Mouse (Mus musculus) thymus, postnatal 36 days (tissue): ENCODE results near the gene Arhgef18.

Experiments
- DNase-seq, 2 experiments: peaks; one replicate each; pipeline ENCODE4 v3.0.0; 2022; ENCODE audit warnings: mixed read lengths in 2 of 2

The Arhgef18 gene

GRCm38 (mm10) chr8:3392771-3393710 is at the start of gene Arhgef18:
Arhgef18 (plus strand) TSS chr8:3393006.
- peak in 1 of 2 experiments; percentile 21 for DNase-seq

- DNase-seq: no peak
Observed at GRCm38 (mm10) chr8:3345337-3345736, 47.5 kb upstream of the Arhgef18 start.

DNA sequence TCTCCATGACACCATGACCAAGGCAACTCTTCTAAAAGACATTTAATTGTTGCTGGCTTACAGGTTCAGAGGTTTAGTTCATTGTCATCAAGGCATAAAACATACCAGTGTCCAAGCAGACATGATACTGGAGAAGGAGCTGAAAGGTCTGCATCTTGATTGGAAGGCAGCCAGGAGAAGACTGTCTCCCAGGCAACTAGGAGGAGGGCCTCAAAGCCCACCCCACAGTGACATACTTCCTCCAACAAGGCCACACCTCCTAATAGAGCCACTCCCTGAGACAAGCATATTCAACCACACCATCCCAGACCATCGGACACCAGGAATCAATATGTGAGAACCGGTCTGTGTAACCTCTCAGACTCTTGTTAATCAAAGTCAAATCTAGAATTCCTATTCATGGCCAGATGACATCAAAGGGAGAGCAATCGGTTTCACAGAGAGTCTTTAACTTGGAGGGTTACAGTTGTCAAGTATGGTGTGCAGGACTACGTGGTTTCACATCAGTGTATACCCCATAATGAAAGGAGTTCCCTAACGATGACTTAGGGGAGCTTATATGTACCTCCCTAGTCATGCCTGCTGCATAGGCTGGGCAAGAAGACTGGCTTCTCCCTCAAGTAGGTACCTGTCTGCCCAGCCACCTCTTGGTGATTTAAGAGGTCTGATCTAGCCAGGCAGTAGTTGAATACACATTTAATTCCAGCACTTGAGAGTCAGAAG is 46.0 kb upstream of the Arhgef18 start:
- no peak for DNase-seq

DNA sequence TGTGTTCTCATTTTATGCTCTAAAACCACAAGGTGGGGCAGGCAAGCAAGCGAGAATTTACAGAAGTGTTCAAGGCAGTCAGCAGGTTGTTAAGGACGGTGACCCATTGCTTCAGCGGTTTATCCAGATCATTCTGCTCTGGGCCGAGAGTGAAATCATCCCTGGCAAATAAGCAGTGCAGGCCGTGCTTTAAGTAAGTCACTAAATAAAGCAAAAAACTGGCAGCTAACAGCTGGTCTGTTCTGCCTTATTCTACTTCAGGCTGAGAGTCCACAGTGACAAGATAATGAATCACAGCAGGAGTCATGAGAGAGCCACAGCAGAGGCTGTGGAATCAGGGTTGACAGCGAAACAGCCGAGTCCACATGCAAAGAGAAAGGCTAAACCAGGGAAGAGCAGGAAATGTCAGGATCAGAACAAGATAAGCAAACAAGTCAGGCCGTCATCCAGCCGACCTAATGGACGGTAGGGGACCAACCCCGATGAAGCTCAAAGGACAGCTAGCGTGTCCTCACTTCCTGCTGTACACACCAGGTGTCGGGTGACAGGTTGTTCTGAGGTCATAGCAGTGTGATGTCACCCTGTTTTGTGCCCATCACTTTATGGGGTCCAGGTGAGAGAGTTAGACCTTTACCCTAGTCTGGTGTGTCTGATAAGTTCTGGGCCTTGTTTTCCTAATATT is 44.5 kb upstream of the Arhgef18 start:
- DNase-seq: no peak

DNA sequence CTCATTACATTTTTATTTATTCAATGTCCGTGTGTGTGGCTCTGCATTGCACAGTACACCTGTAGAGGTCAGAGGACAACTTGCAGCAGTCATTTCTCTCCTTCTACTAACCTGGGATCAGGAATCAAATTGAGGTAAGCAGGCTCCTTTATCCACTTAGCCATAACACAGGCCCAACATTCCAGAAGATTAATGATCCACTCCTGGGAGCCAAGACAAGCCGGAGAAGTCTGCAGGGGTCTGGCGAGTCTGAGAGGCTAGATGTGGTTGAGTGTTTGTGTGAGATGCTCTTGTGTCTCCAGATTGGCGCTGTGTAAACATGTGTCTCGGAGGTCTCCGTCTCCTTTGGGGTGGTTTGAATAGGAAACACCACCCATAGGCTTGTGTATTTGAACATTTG is 42.1 kb upstream of the Arhgef18 start:
- DNase-seq: no peak

- DNase-seq: peak in 1 of 2 experiments; percentile 18
Observed at GRCm38 (mm10) chr8:3352715-3353114, 40.1 kb upstream of the Arhgef18 start.

GRCm38 (mm10) chr8:3353189-3353810 is 39.5 kb upstream of the Arhgef18 start, which contains the start of gene A430078G23Rik:
A430078G23Rik (plus strand) TSS chr8:3353415.
- peak; percentile 79 to 86 for DNase-seq

- peak; percentile 46 to 59 for DNase-seq
Observed at GRCm38 (mm10) chr8:3353811-3354442, 38.9 kb upstream of the Arhgef18 start.

DNA sequence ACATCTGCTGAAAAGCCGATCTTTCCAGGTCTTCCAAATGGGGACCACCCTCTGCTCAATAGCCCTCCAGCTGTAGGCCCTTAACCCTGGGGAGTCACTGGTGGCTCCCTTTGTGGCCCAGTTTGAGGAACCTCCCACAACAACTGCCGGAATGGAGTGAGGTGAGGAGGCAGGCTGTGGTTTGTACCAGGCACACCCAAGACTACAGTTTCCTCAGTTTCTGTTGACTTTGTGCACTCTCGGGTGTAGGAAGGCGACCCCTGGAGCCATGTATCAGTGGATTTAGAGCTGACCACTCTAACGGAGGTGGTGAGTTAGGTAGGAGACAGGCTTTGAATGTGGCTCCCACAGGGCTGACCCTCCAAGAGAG is 38.4 kb upstream of the Arhgef18 start:
- peak; percentile 76 to 82 for DNase-seq

DNA sequence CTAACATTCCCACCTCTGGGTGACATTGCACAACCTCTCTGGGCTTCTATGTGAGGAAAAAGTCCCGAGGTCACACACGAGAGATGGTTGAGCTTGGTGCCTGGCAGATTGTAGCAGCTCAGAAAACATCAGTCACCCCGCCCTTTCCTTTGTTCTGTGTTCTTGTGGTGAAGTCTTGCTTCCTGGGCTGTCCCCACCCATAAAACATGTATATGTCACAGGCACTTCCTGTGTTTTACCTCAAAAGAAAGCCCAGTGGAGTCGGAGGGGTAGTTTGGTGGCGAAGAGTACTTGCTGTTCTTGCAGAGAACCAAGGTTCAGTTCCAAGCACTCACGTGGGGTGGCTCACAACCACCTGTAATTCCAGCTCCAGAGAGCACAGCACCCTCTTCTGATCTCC is 37.2 kb upstream of the Arhgef18 start:
- DNase-seq: peak; percentile 72 to 78

DNA sequence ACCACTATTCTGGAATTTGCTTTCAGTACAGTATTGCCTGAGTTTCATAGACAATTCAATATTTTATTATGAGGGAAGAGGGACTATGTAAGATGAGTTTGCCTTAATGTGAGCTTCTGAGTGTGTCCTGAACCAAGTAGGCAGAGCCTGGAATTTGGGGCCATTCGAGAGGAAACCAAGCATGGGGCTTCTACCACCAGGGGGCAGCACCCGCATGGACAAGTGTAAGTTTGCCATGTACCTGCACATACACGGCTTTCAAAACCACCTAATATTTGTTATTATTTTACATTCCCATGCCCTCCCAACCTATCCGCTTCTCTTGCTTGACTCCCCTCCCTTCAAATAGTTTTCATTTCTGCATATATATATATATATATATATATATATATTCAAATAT is 34.7 kb upstream of the Arhgef18 start:
- DNase-seq: peak; percentile 71 to 78

GRCm38 (mm10) chr8:3367086-3367485 is 25.7 kb upstream of the Arhgef18 start:
- DNase-seq: no peak

- no peak for DNase-seq
Observed at GRCm38 (mm10) chr8:3368091-3368490, 24.7 kb upstream of the Arhgef18 start.

GRCm38 (mm10) chr8:3375748-3376147 is 17.1 kb upstream of the Arhgef18 start:
- peak; percentile 20 to 27 for DNase-seq

GRCm38 (mm10) chr8:3376641-3377274 is 16.0 kb upstream of the Arhgef18 start:
- DNase-seq: no peak

DNA sequence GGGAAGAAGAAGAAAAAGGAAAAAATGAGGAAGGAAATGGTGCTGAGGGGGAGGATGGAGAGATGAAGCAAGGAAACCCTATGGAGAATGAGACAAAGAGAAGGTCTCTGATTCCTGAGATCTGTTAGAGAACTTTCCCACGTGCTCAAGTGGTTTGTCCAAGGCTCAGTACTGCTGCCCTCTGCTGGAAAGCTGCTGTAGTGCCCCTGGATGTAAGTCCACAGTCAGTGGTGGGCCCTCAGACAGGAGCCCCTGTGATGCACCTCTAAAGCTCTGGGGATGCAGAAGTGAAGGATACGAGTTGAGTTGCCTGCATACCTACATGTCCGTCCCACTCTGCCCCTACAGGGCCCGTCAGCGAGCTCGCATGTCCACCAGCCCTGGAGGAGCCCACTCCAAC is 5.5 kb upstream of the Arhgef18 start:
- DNase-seq: peak; percentile 61 to 69

GRCm38 (mm10) chr8:3388591-3389338 is 4.0 kb upstream of the Arhgef18 start:
- DNase-seq: no peak

GRCm38 (mm10) chr8:3389506-3389905 is 3.3 kb upstream of the Arhgef18 start:
- no peak for DNase-seq

GRCm38 (mm10) chr8:3392293-3392692 is 513 bp upstream of the Arhgef18 start:
- DNase-seq: no peak

- no peak for DNase-seq
Observed at GRCm38 (mm10) chr8:3394600-3394999, 1.8 kb downstream of the Arhgef18 start.

DNA sequence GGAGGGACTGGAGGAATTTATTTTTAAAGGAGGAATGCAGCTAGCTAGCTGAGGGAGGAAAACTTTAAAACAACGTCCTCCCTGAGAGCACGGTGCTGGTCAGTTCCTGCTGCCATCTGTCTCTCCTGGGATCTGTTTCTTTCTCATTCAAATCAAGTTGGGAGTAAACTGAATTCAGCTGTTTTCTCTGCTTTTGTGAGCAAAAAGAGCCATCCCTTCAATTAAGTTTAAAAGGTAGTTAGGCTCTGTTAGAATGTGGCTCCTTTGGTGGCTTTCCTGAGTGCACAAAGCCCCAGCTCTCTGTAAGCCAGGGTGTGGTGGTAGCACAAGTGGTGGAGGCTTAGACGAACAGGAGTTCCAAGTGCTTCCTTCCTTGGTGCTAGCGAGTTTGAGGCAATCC is 2.4 kb downstream of the Arhgef18 start:
- no peak for DNase-seq
